Mouse (Mus musculus) neutrophil, adult 59 days (primary cell): Measurements from ENCODE around the gene Slc17a9. TPM values are rescaled to one million over a fixed set of nuclear protein-coding genes. Genes with fewer than 3 reads are reported as not detected.

ENCODE experiments used
- total RNA-seq, 2 experiments: library from RNA; stranded (reverse); gene quantifications; 1 replicate in 1 of 2; 2 replicates in 1 of 2; pipeline ENCODE4 v1.2.4; 2023

Slc17a9 gene
- total RNA-seq = 10 to 100 TPM; 18.6 to 25.9 TPM

GRCm38 (mm10) chr2:180724585-180725413, at the start of gene Slc17a9:
TSS of gene Slc17a9 (plus strand) at chr2:180725263.

GRCm38 (mm10) chr2:180709923-180710272, 15.2 kb upstream of the Slc17a9 start, which contains the start of the genes Dido1 and Gid8:
TSS of gene Dido1 (minus strand) at chr2:180709999.
TSS of gene Gid8 (plus strand) at chr2:180710117.

GRCm38 (mm10) chr2:180776793-180777192, 51.7 kb downstream of the Slc17a9 start, which contains the start of gene Bhlhe23:
TSS of gene Bhlhe23 (minus strand) at chr2:180776900.

Other genes with a start within 250 kb of the Slc17a9 start
- not detected for gene Ntsr1, start 225.3 kb upstream of the Slc17a9 start, total RNA-seq
- 10 to 100 TPM; 17.5 to 21.1 TPM for gene Mrgbp, start 144.0 kb upstream of the Slc17a9 start, total RNA-seq
- 10 to 100 TPM; 54.0 to 55.0 TPM for gene Ogfr, start 136.0 kb upstream of the Slc17a9 start, total RNA-seq
- under 1 TPM; 0.33 to 0.36 TPM for gene Col9a3, start 127.5 kb upstream of the Slc17a9 start, total RNA-seq
- gene Tcfl5, start 82.6 kb upstream of the Slc17a9 start, total RNA-seq = not detected
- gene Dido1, start 15.3 kb upstream of the Slc17a9 start, total RNA-seq = 10 to 100 TPM; 50.7 to 52.8 TPM
- 10 to 100 TPM; 55.2 to 56.0 TPM for gene Gid8, start 15.1 kb upstream of the Slc17a9 start, total RNA-seq
- gene Bhlhe23, start 51.6 kb downstream of the Slc17a9 start, total RNA-seq = not detected
- 10 to 100 TPM; 51.5 to 52.1 TPM for gene Ythdf1, start 195.7 kb downstream of the Slc17a9 start, total RNA-seq
- not detected for gene Birc7, start 203.8 kb downstream of the Slc17a9 start, total RNA-seq
- not detected for gene Nkain4, start 229.4 kb downstream of the Slc17a9 start, total RNA-seq
- 10 to 100 TPM; 45.2 to 49.6 TPM for gene Arfgap1, start 242.0 kb downstream of the Slc17a9 start, total RNA-seq